Mouse (Mus musculus) cortical plate, adult 2 months (tissue): Measurements from ENCODE around the gene Olfr1445. TPM values are rescaled to one million over a fixed set of nuclear protein-coding genes. Genes with fewer than 3 reads are reported as not detected.

Source experiments
- H3K27ac ChIP-seq: fragments of 200-500 bp; 2 replicates; pipeline ENCODE4 v1.5.1; 2012; ENCODE audit warnings: low read length, control low read depth, inconsistent platforms; ENCODE audit not compliant: insufficient read depth
- H3K4me1 ChIP-seq: fragments of 200-500 bp; 2 replicates; pipeline ENCODE4 v1.6.1; 2011; ENCODE audit warnings: low read length; ENCODE audit not compliant: control insufficient read depth, insufficient read depth
- H3K4me3 ChIP-seq: fragments of 200-500 bp; 2 replicates; pipeline ENCODE4 v1.5.1; 2011; ENCODE audit warnings: mild to moderate bottlenecking, low read length, control low read depth; ENCODE audit not compliant: insufficient read depth
- CTCF ChIP-seq: fragments of 200-500 bp; IDR thresholded peaks from 2 replicates; pipeline ENCODE4 v1.5.1; 2011; ENCODE audit warnings: mild to moderate bottlenecking, control low read depth, low read length; ENCODE audit not compliant: insufficient read depth; ENCODE audit errors: extremely low read depth
- POLR2A ChIP-seq: fragments of 200-500 bp; IDR thresholded peaks from 2 replicates; pipeline ENCODE4 v1.6.1; 2011; ENCODE audit warnings: mild to moderate bottlenecking, low read length, control low read depth; ENCODE audit not compliant: insufficient read depth; ENCODE audit errors: extremely low read depth
- polyA plus RNA-seq: library from polyadenylated mRNA; depleted of rRNA; stranded (reverse); fragments of >200 nt; gene quantifications from 2 replicates; pipeline ENCODE4 v1.2.3, GENCODE M21; 2012; rRNA removed

Olfr1445 gene
- polyA plus RNA-seq = not detected in 2 replicates

DNA sequence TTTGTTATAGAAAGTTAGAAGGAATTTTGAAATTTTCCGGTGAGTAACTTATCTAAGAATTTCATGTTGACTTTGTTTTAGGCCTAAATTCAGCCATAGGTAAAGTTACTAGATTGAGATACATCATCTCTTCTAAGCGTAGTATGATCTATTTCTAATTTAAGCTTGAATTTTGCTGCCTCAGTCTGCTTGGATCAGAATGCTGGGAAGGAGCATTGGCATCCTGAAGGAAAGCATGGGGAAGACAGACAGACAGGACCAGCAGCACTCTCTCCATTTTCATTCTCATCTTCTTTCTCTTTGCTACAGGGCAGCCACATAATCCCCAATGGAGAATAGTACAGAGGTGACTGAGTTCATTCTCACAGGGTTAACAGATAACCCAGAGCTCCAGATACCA, at the start of gene Olfr1445:
Gene Olfr1445, plus strand, starts transcription at position 301 of the 400 bp plus-strand sequence.
- no peak within 1 kb of the TSS for H3K27ac ChIP-seq
- no peak within 1 kb of the TSS for H3K4me3 ChIP-seq
- TF ChIP-seq POLR2A (no peak), CTCF (no peak)
- no peaks in the 10 kb centered on the region for H3K4me1 ChIP-seq

GRCm38 (mm10) chr19:12838507-12838906, 45.1 kb upstream of the Olfr1445 start:
- Histone ChIP-seq H3K4me3 (no peak overlapping the region), H3K4me1 (no peaks in the 10 kb centered on the region), H3K27ac (no peak overlapping the region)
- TF ChIP-seq CTCF = no peak
- no peak for TF ChIP-seq POLR2A

DNA sequence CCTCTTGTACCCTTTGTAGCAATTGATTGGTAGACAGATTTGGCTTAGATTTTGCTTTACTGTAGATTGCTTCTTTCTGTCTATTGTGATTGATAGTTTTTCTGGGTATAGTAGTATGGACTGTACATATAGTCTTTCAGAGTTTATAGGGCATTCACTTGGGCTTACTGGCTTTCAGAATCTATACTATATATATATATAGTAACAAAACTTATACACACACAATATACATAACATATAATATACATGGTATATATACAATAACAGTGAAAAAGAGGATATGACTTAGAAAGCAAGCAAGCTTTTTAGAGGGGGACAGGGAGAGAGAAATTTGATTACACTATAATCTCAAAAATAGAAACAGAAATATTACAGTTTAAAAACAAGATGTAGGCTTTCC, 37.3 kb upstream of the Olfr1445 start, which contains the start of gene Gm5244:
Gene Gm5244, plus strand, starts transcription at position 301 of the 400 bp plus-strand sequence.
- Histone ChIP-seq H3K4me1 (no peaks in the 10 kb centered on the region), H3K4me3 (no peak within 1 kb of the TSS), H3K27ac (no peak within 1 kb of the TSS)
- TF ChIP-seq POLR2A (no peak), CTCF (no peak)

GRCm38 (mm10) chr19:12856983-12857382, 26.7 kb upstream of the Olfr1445 start, which contains the start of gene Olfr1444:
Gene Olfr1444, plus strand, starts transcription at chr19:12857283.
- TF ChIP-seq POLR2A (no peak), CTCF (no peak)
- Histone ChIP-seq H3K4me3 (no peak within 1 kb of the TSS), H3K27ac (no peak within 1 kb of the TSS), H3K4me1 (no peaks in the 10 kb centered on the region)

DNA sequence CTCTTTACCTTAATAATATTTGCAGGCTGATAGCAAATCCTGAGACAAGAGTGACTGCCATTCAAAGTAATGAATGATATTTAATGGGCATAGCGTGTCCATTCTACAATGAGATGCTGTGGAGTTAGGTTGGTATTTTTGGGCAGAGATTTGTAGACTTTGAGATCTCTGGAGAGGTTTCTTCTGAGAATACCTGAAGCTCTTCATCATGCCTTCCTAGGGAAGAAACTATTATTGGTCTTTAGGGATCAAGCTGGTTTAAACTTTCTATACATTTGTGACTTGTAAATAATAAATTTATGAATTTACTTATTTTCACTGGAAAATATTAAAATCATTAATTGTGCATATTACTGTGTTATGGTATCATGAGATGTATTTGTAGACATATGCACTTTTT, 9.8 kb downstream of the Olfr1445 start, which contains the start of gene Olfr1446:
Gene Olfr1446, minus strand, starts transcription at position 101 of the 400 bp plus-strand sequence.
- no peaks in the 10 kb centered on the region for H3K4me1 ChIP-seq
- H3K27ac ChIP-seq = no peak within 1 kb of the TSS
- H3K4me3 ChIP-seq = no peak within 1 kb of the TSS
- TF ChIP-seq CTCF (no peak), POLR2A (no peak)

DNA sequence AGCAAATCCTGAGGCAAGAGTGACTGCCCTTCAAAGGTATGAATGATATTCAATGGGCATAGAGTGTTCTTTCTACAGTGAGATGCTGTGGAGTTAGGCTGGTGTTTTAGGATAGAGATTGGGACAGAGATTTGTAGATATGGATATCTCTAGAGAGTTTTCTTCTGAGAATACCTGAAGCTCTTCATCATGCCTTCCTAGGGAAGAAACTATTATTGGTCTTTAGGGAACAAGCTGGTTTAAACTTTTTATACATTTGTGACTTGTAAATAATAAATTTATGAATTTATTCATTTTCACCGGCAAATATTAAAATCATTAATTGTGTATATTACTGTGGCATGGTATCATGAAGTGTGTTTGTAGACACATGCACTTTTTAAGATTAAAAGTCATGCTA, 20.0 kb downstream of the Olfr1445 start, which contains the start of gene Olfr1447:
Gene Olfr1447, minus strand, starts transcription at position 101 of the 400 bp plus-strand sequence.
- TF ChIP-seq CTCF (no peak), POLR2A (no peak)
- Histone ChIP-seq H3K27ac (no peak within 1 kb of the TSS), H3K4me3 (no peak within 1 kb of the TSS), H3K4me1 (no peaks in the 10 kb centered on the region)

DNA sequence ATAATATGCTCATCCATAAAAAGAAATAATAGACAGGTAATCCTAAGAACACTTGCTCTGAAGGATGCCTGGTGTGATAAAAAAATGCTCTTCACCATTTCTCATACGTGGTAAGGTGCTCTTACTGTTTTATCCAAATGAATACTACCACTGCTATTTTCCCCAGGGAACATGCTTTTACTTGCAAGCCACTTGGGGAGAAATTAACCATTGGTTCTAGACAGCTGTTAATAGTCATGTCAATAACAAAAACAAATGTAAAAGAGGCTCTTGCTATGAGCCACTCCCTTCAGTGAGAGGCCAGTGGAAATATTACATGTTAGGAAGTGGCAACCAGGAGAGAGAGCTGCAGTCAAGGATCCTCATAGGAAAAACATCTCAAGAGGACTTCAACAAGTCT, 40.7 kb downstream of the Olfr1445 start, which contains the start of gene Olfr1448:
Gene Olfr1448, minus strand, starts transcription at position 101 of the 400 bp plus-strand sequence.
- Histone ChIP-seq H3K4me3 (no peak within 1 kb of the TSS), H3K27ac (no peak within 1 kb of the TSS), H3K4me1 (no peaks in the 10 kb centered on the region)
- TF ChIP-seq CTCF (no peak), POLR2A (no peak)

- Histone ChIP-seq H3K4me3 (no peak within 1 kb of the TSS), H3K27ac (no peak within 1 kb of the TSS), H3K4me1 (no peaks in the 10 kb centered on the region)
- TF ChIP-seq POLR2A (no peak), CTCF (no peak)
These were observed 46.9 kb downstream of the Olfr1445 start, which contains the start of gene Olfr1449 for GRCm38 (mm10) chr19:12930540-12930939. Gene Olfr1449, plus strand, starts transcription at chr19:12930840.

Other genes starting within 250 kb of the Olfr1445 start
- gene Olfr1442, start 213.4 kb upstream of the Olfr1445 start, polyA plus RNA-seq = not detected in 2 replicates
- not detected in 2 replicates for gene Olfr1443, start 205.7 kb upstream of the Olfr1445 start, polyA plus RNA-seq
- gene Keg1, start 188.1 kb upstream of the Olfr1445 start, polyA plus RNA-seq = not detected in 2 replicates
- gene Cntf, start 118.2 kb upstream of the Olfr1445 start, polyA plus RNA-seq = 2.1 and 3.2 TPM in 2 replicates
- 51.3 and 55.9 TPM in 2 replicates for gene Zfp91, start 87.7 kb upstream of the Olfr1445 start, polyA plus RNA-seq
- 2.6 TPM in 2 replicates for gene Lpxn, start 87.7 kb upstream of the Olfr1445 start, polyA plus RNA-seq
- gene Gm5244, start 37.2 kb upstream of the Olfr1445 start, polyA plus RNA-seq = not detected in 2 replicates
- gene Olfr1444, start 26.6 kb upstream of the Olfr1445 start, polyA plus RNA-seq = not detected in 2 replicates
- gene Olfr1446, start 9.7 kb downstream of the Olfr1445 start, polyA plus RNA-seq = not detected in 2 replicates
- gene Olfr1447, start 19.9 kb downstream of the Olfr1445 start, polyA plus RNA-seq = not detected in 2 replicates
- gene Olfr1448, start 40.6 kb downstream of the Olfr1445 start, polyA plus RNA-seq = not detected in 2 replicates
- gene Olfr1449, start 47.0 kb downstream of the Olfr1445 start, polyA plus RNA-seq = not detected in 2 replicates
- not detected in 2 replicates for gene Olfr1450, start 66.4 kb downstream of the Olfr1445 start, polyA plus RNA-seq
- not detected in 2 replicates for gene Olfr1451, start 111.2 kb downstream of the Olfr1445 start, polyA plus RNA-seq
- not detected in 2 replicates for gene Olfr1453, start 144.5 kb downstream of the Olfr1445 start, polyA plus RNA-seq
- gene Olfr1454, start 176.8 kb downstream of the Olfr1445 start, polyA plus RNA-seq = not detected in 2 replicates
- not detected in 2 replicates for gene Olfr1457, start 214.0 kb downstream of the Olfr1445 start, polyA plus RNA-seq
- not detected in 2 replicates for gene Olfr1458, start 222.9 kb downstream of the Olfr1445 start, polyA plus RNA-seq